Comparison of ENCODE assay signal across 17 mouse cellular contexts in genomic region chr14:19760721-19761120, GRCm38 (mm10). TPM values are rescaled to one million over a fixed set of nuclear protein-coding genes. Genes with fewer than 3 reads are reported as not detected.
A peak's percentile ranks its signal among the peaks of the same experiment; 100 is the strongest.
DNase-seq lines count a peak whose midpoint lies in the region; ATAC-seq and TF ChIP-seq lines count a peak whose summit lies in the region.
"Had no signal": no experiment of that assay in that cellular context is flagged by ENCODE, and none has a peak within 500 bp of the region (broad histone marks: within the 10 kb centered on the region; RNA-seq: fewer than 3 reads in every experiment).

No protein-coding gene starts in this region.

- no peak for TF ChIP-seq EP300 in stomach, postnatal 0 days (optimal IDR thresholded peaks at IDR 0.05)

- H3K4me2 ChIP-seq in hindbrain, embryonic 14.5 days (replicated peaks), result no peak overlapping the region
- no peak overlapping the region for H3K4me2 ChIP-seq in hindbrain, embryonic 13.5 days
- no peak overlapping the region for H3K4me2 ChIP-seq in stomach, embryonic 15.5 days
- no peak overlapping the region for H3K4me2 ChIP-seq in stomach, postnatal 0 days (replicated peaks; ENCODE audit: low read depth)
- peak overlapping the region; percentile 35; the same call in 1 of the 2 replicates for H3K4me2 ChIP-seq in heart, embryonic 15.5 days
- H3K4me2 ChIP-seq: embryonic facial prominence, embryonic 15.5 days; limb, embryonic 13.5 days; lung, embryonic 15.5 days had no signal

- no peaks in the 10 kb centered on the region for H3K36me3 ChIP-seq in hindbrain, embryonic 14.5 days (replicated peaks; ENCODE audit: control insufficient read depth, insufficient read depth)
- H3K36me3 ChIP-seq in hindbrain, embryonic 13.5 days, result no peaks in the 10 kb centered on the region
- H3K36me3 ChIP-seq in stomach, embryonic 15.5 days, result no peaks in the 10 kb centered on the region
- no peaks in the 10 kb centered on the region for H3K36me3 ChIP-seq in stomach, postnatal 0 days (ENCODE audit: control insufficient read depth, insufficient read depth, low read length)
- peaks cover 20% of the 10 kb centered on the region; the same call in 1 of the 2 replicates for H3K36me3 ChIP-seq in heart, embryonic 15.5 days
- H3K36me3 ChIP-seq: G1E had no signal

- H3K9ac ChIP-seq in hindbrain, embryonic 14.5 days, result no peak overlapping the region
- no peak overlapping the region for H3K9ac ChIP-seq in hindbrain, embryonic 13.5 days
- H3K9ac ChIP-seq in stomach, embryonic 15.5 days, result no peak overlapping the region
- H3K9ac ChIP-seq in stomach, postnatal 0 days (ENCODE audit: low read length), result no peak overlapping the region
- no peak overlapping the region for H3K9ac ChIP-seq in heart, embryonic 15.5 days
- H3K9ac ChIP-seq: embryonic facial prominence, embryonic 15.5 days; limb, embryonic 13.5 days; lung, embryonic 15.5 days had no signal

- DNase-seq in hindbrain, embryonic 14.5 days (ENCODE audit: low spot score), result no peak
- DNase-seq in stomach, postnatal 0 days (ENCODE audit: low spot score), result no peak
- no peak for DNase-seq in frontal cortex, postnatal 36 days (ENCODE audit: low spot score in 2 of 2)
- DNase-seq in urinary bladder, postnatal 36 days (ENCODE audit: low spot score in 2 of 2), result no peak
- DNase-seq: cerebellum, adult 11 months; cerebellum, postnatal 25 days; gastrocnemius, adult 2 months; thymus, postnatal 4 days had no signal

- H3K4me3 ChIP-seq in hindbrain, embryonic 14.5 days (replicated peaks; ENCODE audit: low read length), result no peak overlapping the region
- H3K4me3 ChIP-seq in hindbrain, embryonic 13.5 days, result no peak overlapping the region
- no peak overlapping the region for H3K4me3 ChIP-seq in stomach, embryonic 15.5 days (replicated peaks)
- no peak overlapping the region for H3K4me3 ChIP-seq in stomach, postnatal 0 days (ENCODE audit: low read depth, low read length)
- H3K4me3 ChIP-seq in heart, embryonic 15.5 days, result no peak overlapping the region
- H3K4me3 ChIP-seq: embryonic facial prominence, embryonic 15.5 days; gastrocnemius, adult 2 months; limb, embryonic 13.5 days; lung, embryonic 15.5 days had no signal

- H3K4me1 ChIP-seq in hindbrain, embryonic 14.5 days (replicated peaks; ENCODE audit: control insufficient read depth, insufficient read depth, low read length), result no peaks in the 10 kb centered on the region
- H3K4me1 ChIP-seq in hindbrain, embryonic 13.5 days (replicated peaks), result peaks cover 13% of the 10 kb centered on the region
- H3K4me1 ChIP-seq in stomach, embryonic 15.5 days, result peaks cover 4% of the 10 kb centered on the region; the same call in 1 of the 2 replicates
- H3K4me1 ChIP-seq in stomach, postnatal 0 days (replicated peaks; ENCODE audit: control insufficient read depth, insufficient read depth), result no peaks in the 10 kb centered on the region
- H3K4me1 ChIP-seq in heart, embryonic 15.5 days (replicated peaks), result peaks cover 43% of the 10 kb centered on the region
- H3K4me1 ChIP-seq: embryonic facial prominence, embryonic 15.5 days had no signal

- WGBS in hindbrain, embryonic 14.5 days, result 14% methylated on average over 7 of the region's 7 CpGs
- WGBS in hindbrain, embryonic 13.5 days, result 14% methylated on average over 7 of the region's 7 CpGs
- WGBS in stomach, embryonic 15.5 days, result 49% methylated on average over 7 of the region's 7 CpGs
- WGBS in stomach, postnatal 0 days, result 56% methylated on average over 7 of the region's 7 CpGs
- WGBS in heart, embryonic 15.5 days, result 23% methylated on average over 7 of the region's 7 CpGs

- ATAC-seq in hindbrain, embryonic 14.5 days (ENCODE audit: low FRiP score), result 0 out of 2 replicates have a peak, but pooled peaks have one; percentile 29
- no peak for ATAC-seq in hindbrain, embryonic 13.5 days (ENCODE audit: low FRiP score)
- 0 out of 2 replicates have a peak, but pooled peaks have one; percentile 40 for ATAC-seq in stomach, embryonic 15.5 days (ENCODE audit: insufficient read depth, low FRiP score, low read depth)
- no peak for ATAC-seq in stomach, postnatal 0 days (ENCODE audit: low FRiP score, low TSS enrichment)
- ATAC-seq in heart, embryonic 15.5 days (replicated peaks; ENCODE audit: insufficient number of reproducible peaks, insufficient read depth, low FRiP score, low read depth), result 0 out of 2 replicates have a peak, but pooled peaks have one; percentile 42
- ATAC-seq: forebrain, embryonic 16.5 days had no signal

- no peak for TF ChIP-seq CTCF in stomach, postnatal 0 days (IDR thresholded peaks at IDR 0.05; ENCODE audit: low read depth)

- no peak overlapping the region for H3K27ac ChIP-seq in hindbrain, embryonic 14.5 days
- H3K27ac ChIP-seq in hindbrain, embryonic 13.5 days, result no peak overlapping the region
- H3K27ac ChIP-seq in stomach, embryonic 15.5 days, result no peak overlapping the region
- H3K27ac ChIP-seq in stomach, postnatal 0 days (replicated peaks), result no peak overlapping the region
- H3K27ac ChIP-seq in heart, embryonic 15.5 days, result peak overlapping the region; percentile 83
- H3K27ac ChIP-seq: embryonic facial prominence, embryonic 15.5 days; gastrocnemius, adult 2 months; kidney, postnatal 0 days; limb, embryonic 13.5 days; lung, embryonic 15.5 days had no signal

- no peaks in the 10 kb centered on the region for H3K27me3 ChIP-seq in hindbrain, embryonic 14.5 days (ENCODE audit: control insufficient read depth, insufficient read depth, low read length)
- no peaks in the 10 kb centered on the region for H3K27me3 ChIP-seq in hindbrain, embryonic 13.5 days
- no peaks in the 10 kb centered on the region for H3K27me3 ChIP-seq in stomach, embryonic 15.5 days (replicated peaks)
- no peaks in the 10 kb centered on the region for H3K27me3 ChIP-seq in stomach, postnatal 0 days (ENCODE audit: control insufficient read depth, insufficient read depth, low read length)
- H3K27me3 ChIP-seq in heart, embryonic 15.5 days, result no peaks in the 10 kb centered on the region
- H3K27me3 ChIP-seq: embryonic facial prominence, embryonic 15.5 days; limb, embryonic 13.5 days had no signal

- H3K9me3 ChIP-seq in hindbrain, embryonic 14.5 days (ENCODE audit: control insufficient read depth, low read length), result no peaks in the 10 kb centered on the region
- no peaks in the 10 kb centered on the region for H3K9me3 ChIP-seq in hindbrain, embryonic 13.5 days
- H3K9me3 ChIP-seq in stomach, embryonic 15.5 days, result no peaks in the 10 kb centered on the region
- H3K9me3 ChIP-seq in stomach, postnatal 0 days (ENCODE audit: control insufficient read depth, low read length), result no peaks in the 10 kb centered on the region
- no peaks in the 10 kb centered on the region for H3K9me3 ChIP-seq in heart, embryonic 15.5 days (replicated peaks)
- H3K9me3 ChIP-seq: embryonic facial prominence, embryonic 15.5 days; G1E; limb, embryonic 13.5 days; lung, embryonic 15.5 days had no signal

RNA-seq across cellular contexts. Expression of gene Nid2, which starts 9.7 kb away (rescaled TPM):
- polyA plus RNA-seq in hindbrain, embryonic 14.5 days (2014; fragmentation: Nextera tagmentation; extraction: Ambion mirVana), result 46.3 and 48.7 TPM in 2 replicates
- 46.6 and 47.4 TPM in 2 replicates for polyA plus RNA-seq in hindbrain, embryonic 13.5 days (2015; fragmentation: Nextera tagmentation; extraction: Ambion mirVana)
- 73.8 and 75.1 TPM in 2 replicates for polyA plus RNA-seq in stomach, embryonic 15.5 days (2015; fragmentation: Nextera tagmentation; extraction: Ambion mirVana)
- 13.5 and 16.4 TPM in 2 replicates for polyA plus RNA-seq in stomach, postnatal 0 days (2015; fragmentation: Nextera tagmentation; extraction: Ambion mirVana)
- 84.4 and 116 TPM in 2 replicates for polyA plus RNA-seq in heart, embryonic 15.5 days (2015; fragmentation: Nextera tagmentation; extraction: Ambion mirVana)

Comparison
In these comparisons a context has a peak if more than half of its experiments do, and no peak if none do; other contexts are left out.
1. ATAC-seq: peak in hindbrain, embryonic 14.5 days (single experiment), stomach, embryonic 15.5 days (single experiment) and heart, embryonic 15.5 days (single experiment); none in hindbrain, embryonic 13.5 days (single experiment) and stomach, postnatal 0 days (single experiment).